Mouse (Mus musculus) left cerebral cortex, postnatal 14 days (tissue): Measurements from ENCODE around the gene Ptpn23. TPM values are rescaled to one million over a fixed set of nuclear protein-coding genes. Genes with fewer than 3 reads are reported as not detected.
"Not testable (repeated sequence)": the region's sequence is repeated elsewhere in the genome, so short reads cannot be mapped to it uniquely, and the experiment has no call there.

Experiments
- DNase-seq, 2 experiments: peaks; one replicate each; pipeline ENCODE4 v3.0.0; 2021 to 2022; ENCODE audit warnings: low spot score in 2 of 2, mixed read lengths in 1 of 2
- intact Hi-C: fragments of 180-260 bp; cut with DNase I; formaldehyde crosslinking; loops from one replicate; pipeline ENCODE4 v1.15.1; 2025
- long read RNA-seq, 2 experiments: library from polyadenylated mRNA; stranded (forward); transcript quantifications; one replicate each; pipeline ENCODE4 v2.0.0; 2021
- total RNA-seq, 2 experiments: library from RNA; stranded (reverse); gene quantifications; 2 replicates each; pipeline ENCODE4 v1.2.3; 2021

Ptpn23 gene
- total RNA-seq, result 10 to 100 TPM; 54.2 to 59.7 TPM
- long read RNA-seq, experiment 1, partial matches to known transcripts, result 6 of 8 reads
- long read RNA-seq, experiment 1, other reads (novel, unspliced or antisense), result 2 of 8 reads
- long read RNA-seq, experiment 2, partial matches to known transcripts, result 4 of 5 reads
- long read RNA-seq, experiment 2, other reads (novel, unspliced or antisense), result 1 of 5 reads

GRCm38 (mm10) chr9:110408099-110408773, at the start of gene Ptpn23:
TSS of gene Ptpn23 (minus strand) at chr9:110408213.
- DNase-seq, result peak; percentile 95 to 96
- intact Hi-C loops, result no loop called here

DNA sequence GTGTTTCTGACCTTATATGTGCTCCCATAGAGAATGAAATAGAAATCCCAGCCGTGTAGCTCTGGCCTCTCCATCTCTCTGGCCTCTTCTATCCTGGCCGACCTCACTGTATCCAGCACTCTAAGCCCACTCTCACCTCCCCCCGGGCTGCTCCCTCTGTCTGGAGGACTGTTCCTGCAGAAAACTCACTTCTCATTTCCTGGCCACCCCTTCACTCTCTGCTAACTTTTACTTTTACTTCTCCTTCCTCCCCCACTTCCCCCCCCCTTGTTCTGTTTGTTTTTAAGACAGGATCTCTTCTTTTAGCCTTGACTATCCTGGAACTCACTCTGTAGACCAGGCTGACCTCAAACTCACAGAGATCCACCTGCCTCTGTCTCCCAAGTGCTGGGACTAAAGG, 44.5 kb upstream of the Ptpn23 start:
- intact Hi-C loops, result no loop called here
- DNase-seq, result no peak

GRCm38 (mm10) chr9:110448857-110449617, 41.0 kb upstream of the Ptpn23 start:
- DNase-seq, result peak; percentile 88 to 96
- intact Hi-C loops, result loop anchor here (10.0 kb wide), 1 partner anchor 176 kb away; the partner anchor contains the start of gene Nradd

DNA sequence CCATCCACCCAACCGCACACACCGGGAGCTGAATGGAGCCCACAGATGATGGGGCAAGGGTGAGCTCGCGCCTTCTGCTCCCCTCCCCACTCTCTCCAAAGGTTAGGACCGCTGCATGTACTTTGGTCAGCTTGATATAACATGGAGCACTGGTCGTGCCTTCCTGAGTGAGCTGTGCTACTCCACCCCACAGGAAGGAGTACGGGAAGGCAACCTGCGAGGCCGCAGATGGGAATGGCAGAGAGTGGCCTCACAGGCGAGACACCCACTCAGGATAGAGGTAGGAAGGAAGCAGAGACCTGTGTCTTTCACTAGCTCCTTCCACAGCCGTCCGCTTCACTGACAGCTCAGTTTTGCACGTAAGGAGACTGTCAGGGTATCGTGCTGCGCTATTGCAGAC, 40.3 kb upstream of the Ptpn23 start:
- intact Hi-C loops, result loop anchor here (10.0 kb wide), 1 partner anchor 176 kb away; the partner anchor contains the start of gene Nradd
- no peak for DNase-seq

GRCm38 (mm10) chr9:110440559-110440958, 32.5 kb upstream of the Ptpn23 start:
- no peak for DNase-seq
- intact Hi-C loops, result loop anchor here (10.0 kb wide), 1 partner anchor 184 kb away; the partner anchor contains the start of gene Nradd

DNA sequence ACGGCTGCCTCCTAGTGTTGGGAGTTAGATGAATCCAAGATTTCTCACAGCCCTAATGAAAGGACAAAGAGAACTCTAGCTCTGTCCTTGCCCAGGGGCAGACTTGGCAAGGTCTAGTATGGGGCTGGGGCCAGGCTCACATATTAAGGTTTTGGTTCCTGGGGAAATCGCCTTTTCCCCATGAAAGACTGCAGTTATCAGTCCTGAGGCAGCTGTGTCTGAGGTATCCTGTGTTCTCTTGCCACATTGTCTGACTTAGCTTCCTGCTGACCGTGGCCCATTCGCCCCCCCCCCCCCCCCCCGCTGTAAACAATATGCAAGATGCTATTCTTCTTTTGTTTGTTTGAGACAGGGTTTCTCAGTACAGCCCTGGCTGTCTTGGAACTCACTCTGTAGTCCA, 32.0 kb upstream of the Ptpn23 start:
- DNase-seq, result no peak
- intact Hi-C loops, result loop anchor here (10.0 kb wide), 1 partner anchor 185 kb away; the partner anchor contains the start of gene Nradd

DNA sequence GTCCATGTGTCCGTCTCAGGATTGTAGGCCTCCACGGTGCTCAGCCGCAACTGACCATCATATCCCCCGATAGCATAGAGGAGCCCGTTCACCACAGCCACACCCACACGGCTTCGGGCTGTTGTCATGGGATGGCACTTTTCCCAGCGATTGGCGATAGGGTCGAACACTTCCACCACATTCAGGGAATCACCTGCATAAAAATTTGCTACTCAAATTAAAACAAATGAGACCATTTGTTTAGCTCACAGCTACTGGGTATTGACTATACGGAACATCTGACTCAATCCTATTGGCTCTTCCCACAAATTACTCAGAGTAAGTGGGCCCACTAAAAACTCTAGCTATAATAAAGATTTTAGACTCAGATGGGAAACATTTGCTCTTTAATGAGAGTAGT, 28.0 kb upstream of the Ptpn23 start:
- DNase-seq, result no peak
- intact Hi-C loops, result no loop called here

DNA sequence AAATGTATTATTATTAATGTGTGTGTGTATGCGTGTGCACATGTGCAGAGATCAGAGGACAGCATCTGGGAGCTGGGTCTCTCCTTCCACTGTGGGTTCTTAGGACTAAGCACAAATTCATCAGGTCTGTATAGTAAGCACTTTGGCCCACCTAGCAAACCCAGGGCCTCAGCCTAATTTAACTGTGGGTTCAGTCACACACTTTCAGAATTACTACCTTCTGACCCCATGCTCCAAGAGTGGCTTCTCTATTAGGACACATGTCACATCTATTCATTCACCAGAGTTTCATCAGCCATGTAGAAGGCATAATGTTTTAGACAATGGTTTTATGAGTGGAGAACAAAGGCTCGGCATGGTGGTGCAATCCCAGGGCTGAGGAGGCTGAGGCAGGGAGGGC, 25.0 kb upstream of the Ptpn23 start:
- no peak for DNase-seq
- intact Hi-C loops, result no loop called here

GRCm38 (mm10) chr9:110431241-110431640, 23.2 kb upstream of the Ptpn23 start:
- peak; percentile 45 to 81 for DNase-seq
- intact Hi-C loops, result no loop called here

DNA sequence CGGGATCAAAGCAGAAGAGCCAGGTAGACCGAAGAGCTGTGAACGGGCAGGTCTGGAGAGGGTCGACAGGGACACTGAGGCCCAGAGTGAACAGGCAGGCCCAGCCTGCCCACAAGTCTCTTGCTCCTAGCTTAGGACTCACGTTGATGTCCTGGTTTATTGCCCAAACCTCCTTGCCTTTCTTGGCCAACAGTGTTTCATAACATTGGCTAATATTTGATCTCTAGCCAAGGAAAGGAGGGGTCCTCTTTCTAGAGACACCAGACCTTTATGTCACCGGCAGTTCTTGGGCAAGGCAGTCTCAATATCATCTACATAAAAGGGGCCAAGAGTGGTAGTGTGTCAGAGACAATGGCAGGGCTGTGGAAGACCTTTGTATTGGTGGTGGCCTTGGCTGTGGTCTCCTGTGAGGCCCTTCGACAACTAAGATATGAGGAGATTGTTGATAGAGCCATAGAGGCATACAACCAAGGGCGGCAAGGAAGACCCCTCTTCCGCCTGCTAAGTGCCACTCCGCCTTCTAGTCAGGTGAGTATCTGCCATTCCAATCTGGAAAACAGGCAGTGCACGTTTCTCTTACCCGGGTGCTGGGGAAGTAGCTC, 11.6 kb upstream of the Ptpn23 start, which contains the start of gene Ngp:
TSS of gene Ngp (plus strand) at position 237 of the 602 bp plus-strand sequence.
- intact Hi-C loops, result loop anchor here (10.0 kb wide), 1 partner anchor 445 kb away; no protein-coding TSS in a partner anchor
- DNase-seq, result no peak

DNA sequence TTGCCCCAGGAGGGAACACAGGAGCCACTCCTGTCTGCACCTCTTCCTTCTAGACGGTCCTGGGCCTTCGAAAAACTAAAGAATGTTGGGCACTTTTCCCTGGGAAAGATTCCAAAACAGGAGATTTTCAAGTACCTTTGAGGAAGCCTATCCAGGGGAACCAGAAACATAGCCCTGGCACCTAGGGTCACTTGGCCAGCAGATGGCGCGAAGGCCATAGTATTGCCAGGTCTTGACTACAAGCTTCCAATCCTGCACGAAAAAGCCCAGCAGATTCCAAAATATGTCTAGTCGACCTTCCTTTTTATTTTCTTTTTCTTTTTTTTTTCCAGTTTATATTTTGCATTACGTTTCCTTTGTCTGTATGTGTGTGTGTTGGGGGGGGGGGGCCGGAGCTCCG, 5.8 kb upstream of the Ptpn23 start:
- peak; percentile 37 to 49 for DNase-seq
- intact Hi-C loops, result loop anchor here (2.0 to 10.0 kb wide), 4 partner anchors 119 to 451 kb away; partner anchors contain the start of gene Setd2

- intact Hi-C loops, result loop anchor here (2.0 to 10.0 kb wide), 4 partner anchors 120 to 452 kb away; partner anchors contain the start of gene Setd2
- DNase-seq, result no peak
Measured at GRCm38 (mm10) chr9:110412926-110413325, 4.9 kb upstream of the Ptpn23 start.

DNA sequence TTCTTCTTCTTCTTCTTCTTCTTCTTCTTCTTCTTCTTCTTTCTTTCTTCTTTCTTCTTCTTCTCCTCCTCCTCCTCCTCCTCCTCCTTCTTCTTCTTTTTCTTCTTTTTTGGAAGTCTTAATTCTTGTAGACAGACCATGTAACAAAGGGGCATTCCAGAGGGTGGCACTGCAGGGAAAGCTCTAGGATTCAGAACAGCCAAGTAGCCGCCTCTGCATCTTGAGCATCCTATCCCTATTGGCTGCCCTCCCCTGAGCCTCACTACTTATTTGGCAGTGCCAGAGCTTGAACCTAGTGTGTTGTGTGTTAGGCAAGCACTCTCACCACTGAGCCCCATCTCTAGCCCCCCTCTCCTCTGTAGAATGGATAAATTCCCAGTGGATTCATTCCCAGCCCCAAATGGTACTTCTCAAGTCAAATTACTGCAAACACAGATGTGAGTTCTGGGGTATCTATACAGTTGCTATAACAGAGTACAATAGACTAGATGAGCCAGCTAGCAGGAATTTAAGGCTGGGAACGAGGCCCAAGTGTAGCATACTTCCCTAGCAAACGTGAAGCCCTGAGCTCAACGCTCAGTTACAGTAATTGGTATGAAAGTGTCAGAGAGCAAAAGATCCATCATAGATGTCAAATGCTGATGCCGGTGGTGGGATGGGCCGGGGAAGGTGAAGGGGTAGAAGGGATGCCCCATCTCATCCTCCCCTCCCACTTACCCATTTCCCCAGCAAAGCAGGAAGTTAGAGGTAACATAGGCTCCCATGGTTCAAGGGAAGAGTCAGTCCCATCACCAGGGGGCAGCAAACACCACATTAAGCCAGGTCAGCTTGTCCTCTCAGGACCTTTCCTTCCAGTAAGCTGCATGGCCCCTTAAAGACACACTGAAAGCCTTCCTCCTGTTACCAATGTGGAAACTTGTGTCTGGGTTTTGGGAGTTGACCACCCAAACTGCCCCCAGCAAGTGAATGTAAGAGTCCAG, 3.2 kb upstream of the Ptpn23 start:
- intact Hi-C loops, result loop anchor here (5.0 to 10.0 kb wide), 3 partner anchors 296 to 454 kb away; no protein-coding TSS in a partner anchor
- peak; percentile 81 to 83 for DNase-seq

DNA sequence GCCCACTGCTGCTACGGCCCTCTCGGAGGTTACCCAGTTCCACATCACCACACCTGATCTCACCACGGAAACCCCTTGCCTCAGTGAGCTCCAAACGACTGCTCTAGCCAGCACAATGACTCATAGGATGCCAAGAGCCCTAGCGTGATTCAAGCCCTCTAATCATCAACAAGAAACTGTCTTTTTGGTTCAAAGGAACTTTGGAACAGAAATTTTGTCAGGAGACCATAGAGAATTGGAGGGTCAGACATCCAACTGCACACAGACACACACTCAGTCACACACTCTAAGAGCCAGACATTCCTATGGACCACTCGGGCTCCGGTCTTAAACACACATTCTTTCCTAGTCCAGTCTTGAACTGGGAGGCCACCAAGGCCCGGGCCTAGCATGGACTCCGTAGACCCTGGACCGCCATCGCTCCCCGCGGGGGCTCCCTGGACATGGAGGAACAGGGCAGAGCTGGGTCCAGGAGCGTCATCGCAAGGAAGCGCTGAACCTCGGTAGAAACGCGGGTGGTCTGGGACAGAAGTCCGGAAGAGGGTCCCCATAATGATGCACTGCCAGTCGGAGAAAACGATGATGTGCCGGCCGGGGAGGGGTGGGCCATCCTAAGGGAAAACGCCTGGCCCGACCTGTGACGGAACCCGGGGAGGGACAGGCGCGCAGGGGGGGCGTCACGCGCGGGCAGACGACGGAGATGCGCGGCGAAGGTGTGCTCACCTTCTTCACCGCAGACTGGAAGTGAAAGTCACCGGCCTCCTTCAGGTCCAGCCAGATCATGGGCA, 508 bp downstream of the Ptpn23 start:
- intact Hi-C loops, result no loop called here
- DNase-seq, result no peak

- DNase-seq, intact Hi-C loops: not testable (repeated sequence)
Measured at GRCm38 (mm10) chr9:110403240-110403639, 4.8 kb downstream of the Ptpn23 start.

DNA sequence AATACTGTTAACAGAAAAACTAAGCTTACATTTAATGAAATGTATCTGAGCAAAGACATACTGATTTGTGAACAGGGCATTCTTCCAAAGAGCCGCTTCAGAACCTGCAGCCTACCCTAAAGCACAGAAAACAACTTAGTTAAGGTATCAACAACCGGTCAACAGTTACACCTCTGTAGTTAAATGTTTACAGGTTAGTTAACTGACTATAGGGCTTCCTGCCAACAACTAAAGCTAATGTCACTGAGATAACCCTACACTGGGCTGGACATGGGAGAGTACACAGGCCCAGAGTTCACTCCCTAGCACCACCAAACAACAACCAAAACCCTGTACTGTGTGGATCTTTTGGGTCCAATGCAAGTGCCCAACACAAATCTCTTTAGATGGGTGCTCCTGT, 5.3 kb downstream of the Ptpn23 start:
- intact Hi-C loops, result no loop called here
- no peak for DNase-seq

DNA sequence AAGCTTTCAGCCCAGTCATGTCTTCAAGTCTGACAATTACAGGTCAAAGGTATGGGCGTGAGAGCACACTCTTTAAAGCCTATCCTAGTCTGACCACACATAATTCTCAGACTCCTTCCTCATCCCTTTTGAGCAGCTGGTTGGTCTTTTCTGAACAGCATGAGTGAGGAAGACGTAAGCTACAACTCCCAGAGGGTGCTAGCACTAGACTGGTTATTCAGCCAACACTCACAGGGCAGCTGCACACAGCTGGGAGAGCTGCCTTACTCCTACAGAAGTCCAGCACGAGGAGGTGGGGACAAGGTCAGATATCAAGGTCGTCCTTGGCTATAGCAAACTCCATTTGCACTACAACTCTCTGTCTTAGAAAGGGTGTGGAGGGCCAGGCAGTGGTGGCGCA, 7.4 kb downstream of the Ptpn23 start:
- no peak for DNase-seq
- intact Hi-C loops, result no loop called here

- no peak for DNase-seq
- intact Hi-C loops, result no loop called here
Measured at GRCm38 (mm10) chr9:110393295-110393694, 14.7 kb downstream of the Ptpn23 start.
